Mouse (Mus musculus) ES-Bruce4 (cell line): ENCODE data around the gene Ttll1. TPM values are rescaled to one million over a fixed set of nuclear protein-coding genes. Genes with fewer than 3 reads are reported as not detected.
A peak's percentile ranks its signal among the peaks of the same experiment; 100 is the strongest.
"Not testable (repeated sequence)": the region's sequence is repeated elsewhere in the genome, so short reads cannot be mapped to it uniquely, and the experiment has no call there.

Source experiments
- H3K27ac ChIP-seq: 2 replicates; pipeline ENCODE4 v1.5.1; 2012; ENCODE audit warnings: low read length, inconsistent platforms; ENCODE audit not compliant: insufficient read depth
- H3K27me3 ChIP-seq: 2 replicates; pipeline ENCODE4 v1.6.1; 2012; ENCODE audit warnings: mild to moderate bottlenecking, low read length, inconsistent platforms; ENCODE audit not compliant: control insufficient read depth, poor library complexity, insufficient read depth, severe bottlenecking
- H3K36me3 ChIP-seq: 2 replicates; pipeline ENCODE4 v1.6.1; 2012; ENCODE audit warnings: inconsistent platforms, mild to moderate bottlenecking, low read length, moderate library complexity; ENCODE audit not compliant: control insufficient read depth, poor library complexity, insufficient read depth, severe bottlenecking
- H3K4me1 ChIP-seq: one replicate; pipeline ENCODE4 v1.8.1; 2011; ENCODE audit warnings: low read length; ENCODE audit not compliant: control insufficient read depth, insufficient read depth
- H3K4me3 ChIP-seq: 2 replicates; pipeline ENCODE4 v1.5.1; 2011; ENCODE audit warnings: low read depth, mild to moderate bottlenecking, low read length
- H3K9ac ChIP-seq: 2 replicates; pipeline ENCODE4 v1.6.1; 2012; ENCODE audit warnings: low read depth, mild to moderate bottlenecking, inconsistent platforms; ENCODE audit not compliant: poor library complexity, severe bottlenecking
- H3K9me3 ChIP-seq: replicated peaks from 2 replicates; pipeline ENCODE4 v1.6.1; 2012; ENCODE audit warnings: mild to moderate bottlenecking, low read length, inconsistent platforms; ENCODE audit not compliant: control insufficient read depth, poor library complexity, insufficient read depth, severe bottlenecking
- CTCF ChIP-seq: IDR thresholded peaks from one replicate; pipeline ENCODE4 v1.8.1; 2011; ENCODE audit warnings: low read depth, low read length
- EP300 ChIP-seq: IDR thresholded peaks from 2 replicates; pipeline ENCODE4 v1.6.1; 2011; ENCODE audit warnings: low read depth, low read length; ENCODE audit not compliant: insufficient read depth
- POLR2A ChIP-seq: IDR thresholded peaks from one replicate; pipeline ENCODE4 v1.8.1; 2011; ENCODE audit warnings: low read length; ENCODE audit not compliant: insufficient read depth
- polyA plus RNA-seq: library from polyadenylated mRNA; stranded (reverse); fragments of >200 nt; gene quantifications from 2 replicates; pipeline ENCODE4 v1.2.4, GENCODE M21; 2011; ENCODE audit warnings: low read depth; ENCODE audit not compliant: missing spikeins, insufficient read depth, insufficient read length

Gene Ttll1
- polyA plus RNA-seq, 1 experiment = 13.6 TPM

DNA sequence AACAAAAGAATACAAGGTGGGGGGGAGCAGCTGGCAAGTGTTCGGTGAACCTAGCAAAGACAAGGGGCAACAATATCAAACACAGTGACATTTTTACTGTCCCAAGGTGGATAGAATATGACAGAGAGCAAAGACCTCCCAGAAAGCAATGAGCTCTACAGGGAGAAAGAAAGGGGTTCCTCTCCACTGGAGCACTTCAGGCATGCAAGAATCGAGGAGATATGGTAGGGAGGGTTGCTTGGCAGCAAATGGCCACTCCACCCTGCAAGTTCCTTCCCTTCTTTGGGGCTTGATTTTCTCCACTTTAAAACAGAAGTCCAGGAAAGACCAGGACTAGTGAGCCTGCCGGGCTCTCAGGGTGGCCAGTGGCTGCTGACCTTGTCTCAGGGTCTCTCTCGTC lies 44.4 kb downstream of the Ttll1 start:
- Histone ChIP-seq H3K4me3 (no peak overlapping the region), H3K27me3 (no peaks in the 10 kb centered on the region), H3K9me3 (no peaks in the 10 kb centered on the region), H3K9ac (no peak overlapping the region), H3K36me3 (no peaks in the 10 kb centered on the region), H3K4me1 (no peaks in the 10 kb centered on the region), H3K27ac (no peak overlapping the region)
- no peak for TF ChIP-seq POLR2A

DNA sequence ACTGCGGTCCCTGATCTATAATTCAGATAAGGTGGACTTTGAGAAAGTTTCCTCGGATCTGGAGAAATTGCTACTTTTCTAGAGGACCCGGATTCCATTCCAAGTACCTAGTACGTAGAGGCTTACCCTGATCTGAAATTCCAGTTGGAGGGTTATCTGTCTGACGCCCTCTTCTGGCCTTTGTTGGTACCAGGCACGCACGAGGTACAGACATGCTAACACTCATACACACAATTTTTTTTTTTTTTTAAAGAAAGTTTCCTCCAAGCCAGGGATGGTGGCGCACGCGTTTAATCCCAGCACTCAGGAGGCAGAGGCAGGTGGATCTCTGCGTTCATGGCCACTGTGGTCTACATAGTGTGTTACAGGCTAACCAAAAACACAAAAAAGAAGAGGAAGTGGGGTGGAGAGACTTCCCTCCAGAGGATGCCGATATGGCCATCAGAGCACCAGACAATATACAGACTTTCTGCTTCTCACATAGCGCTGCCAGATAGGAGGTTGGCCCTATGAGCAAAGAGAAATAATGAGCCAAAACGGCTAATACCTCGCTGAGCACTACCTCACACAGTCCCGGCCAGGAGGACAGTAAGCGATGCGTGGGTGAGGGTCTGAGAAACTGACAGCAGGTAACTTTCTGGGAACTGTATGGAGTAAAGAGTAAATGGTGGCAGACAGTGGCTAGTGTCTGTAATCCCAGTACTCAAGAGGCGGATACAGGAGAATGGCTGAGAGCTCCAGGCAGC lies 45.6 kb downstream of the Ttll1 start:
- H3K4me3 ChIP-seq = no peak overlapping the region

DNA sequence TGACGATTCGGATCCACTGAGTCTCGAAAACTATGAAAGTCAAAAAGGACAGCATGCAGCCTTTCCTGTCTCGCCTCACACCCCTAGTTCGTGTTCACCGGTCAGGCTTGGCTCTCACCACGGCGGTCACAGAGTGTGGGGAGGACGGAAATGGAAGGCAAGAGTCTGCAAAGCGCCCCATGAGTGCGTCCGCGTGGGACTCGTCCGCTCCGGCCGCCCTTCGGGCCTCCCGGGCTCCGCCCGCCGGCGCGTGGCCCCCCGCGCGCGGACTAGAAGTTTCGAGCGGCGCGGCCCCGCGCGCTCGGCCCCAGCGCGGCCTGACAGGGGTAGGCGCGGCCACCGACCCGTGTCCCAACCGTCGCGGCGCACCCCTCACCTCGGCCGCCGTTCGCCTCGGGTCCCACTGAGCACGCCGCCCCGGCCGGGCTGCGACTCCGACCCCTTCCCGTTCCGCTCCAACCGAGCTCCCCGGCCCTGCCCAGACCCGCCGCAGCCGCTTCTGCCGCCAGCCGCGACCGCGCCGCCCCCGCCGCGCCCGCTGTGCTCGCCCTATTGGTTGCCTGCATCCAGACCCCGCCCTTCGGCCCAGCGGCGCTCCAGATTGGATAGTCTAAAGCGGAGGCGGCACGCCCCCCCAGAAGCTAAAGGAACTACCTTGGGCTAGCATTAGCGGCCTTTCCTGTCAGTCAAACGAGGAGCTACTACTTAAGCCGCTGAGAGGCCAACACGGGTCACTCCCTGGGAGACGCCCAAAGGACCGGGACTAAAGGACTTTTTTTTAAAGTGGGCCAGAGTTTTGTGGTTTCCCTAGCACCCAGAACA lies 46.4 kb downstream of the Ttll1 start, which contains the start of gene Pacsin2:
Gene Pacsin2, minus strand, starts transcription at position 524 of the 822 bp plus-strand sequence.
- H3K27me3 ChIP-seq = no peaks in the 10 kb centered on the region
- H3K9me3 ChIP-seq = no peaks in the 10 kb centered on the region
- no peaks in the 10 kb centered on the region for H3K36me3 ChIP-seq
- no peak for TF ChIP-seq POLR2A
- no peak for TF ChIP-seq EP300
- TF ChIP-seq CTCF = no peak
- no peak within 1 kb of the TSS for H3K27ac ChIP-seq
- peak within 1 kb of the TSS; percentile 72 for H3K4me3 ChIP-seq
- peak within 1 kb of the TSS; percentile 87 for H3K9ac ChIP-seq
- no peaks in the 10 kb centered on the region for H3K4me1 ChIP-seq

More for the DNA sequence above, 45.6 kb downstream of the Ttll1 start:
- no peaks in the 10 kb centered on the region for H3K9me3 ChIP-seq
- no peaks in the 10 kb centered on the region for H3K27me3 ChIP-seq
- no peaks in the 10 kb centered on the region for H3K36me3 ChIP-seq
- TF ChIP-seq CTCF (peak; percentile 10), EP300 (no peak)
- no peaks in the 10 kb centered on the region for H3K4me1 ChIP-seq
- H3K9ac ChIP-seq = no peak overlapping the region
- no peak overlapping the region for H3K27ac ChIP-seq

DNA sequence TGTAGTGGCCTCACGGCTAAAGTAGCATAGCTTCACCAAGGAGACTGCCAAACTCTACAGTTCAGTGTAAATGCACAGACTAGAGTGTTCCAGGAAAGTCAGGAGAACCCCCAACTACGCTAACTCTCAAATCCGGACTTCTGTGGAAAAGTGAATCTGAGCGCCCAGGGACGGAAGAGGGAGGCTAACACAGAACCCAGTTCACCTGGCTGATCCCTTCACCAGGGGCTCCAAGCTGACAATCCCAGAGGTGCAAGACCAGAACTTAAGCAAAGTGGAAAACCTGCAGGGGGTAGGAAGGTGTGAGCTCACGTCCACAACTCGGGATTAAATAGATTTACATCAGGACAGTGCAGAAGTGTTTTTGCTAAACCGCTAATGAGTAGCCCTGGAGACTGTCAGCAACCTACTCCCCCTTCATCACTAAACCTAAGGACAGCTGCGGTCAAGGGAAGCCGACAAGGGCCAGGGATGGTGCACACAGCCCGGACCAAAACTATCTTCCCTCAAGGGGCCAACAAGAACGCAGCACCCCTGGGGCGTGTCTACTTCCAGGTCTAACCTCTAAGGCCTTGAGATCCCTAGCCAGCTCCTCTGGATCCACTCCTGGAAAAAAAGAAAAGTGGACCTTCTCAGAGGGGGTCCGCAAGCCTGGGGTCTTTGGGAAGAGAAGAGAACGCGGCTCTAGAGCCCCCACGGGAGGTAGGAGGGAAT lies 47.2 kb downstream of the Ttll1 start:
- H3K9ac ChIP-seq = peak overlapping the region; percentile 87
- no peaks in the 10 kb centered on the region for H3K9me3 ChIP-seq
- no peak overlapping the region for H3K27ac ChIP-seq
- no peaks in the 10 kb centered on the region for H3K36me3 ChIP-seq
- peak overlapping the region; percentile 72 for H3K4me3 ChIP-seq
- TF ChIP-seq POLR2A (no peak), CTCF (no peak), EP300 (no peak)
- H3K4me1 ChIP-seq = no peaks in the 10 kb centered on the region
- no peaks in the 10 kb centered on the region for H3K27me3 ChIP-seq

DNA sequence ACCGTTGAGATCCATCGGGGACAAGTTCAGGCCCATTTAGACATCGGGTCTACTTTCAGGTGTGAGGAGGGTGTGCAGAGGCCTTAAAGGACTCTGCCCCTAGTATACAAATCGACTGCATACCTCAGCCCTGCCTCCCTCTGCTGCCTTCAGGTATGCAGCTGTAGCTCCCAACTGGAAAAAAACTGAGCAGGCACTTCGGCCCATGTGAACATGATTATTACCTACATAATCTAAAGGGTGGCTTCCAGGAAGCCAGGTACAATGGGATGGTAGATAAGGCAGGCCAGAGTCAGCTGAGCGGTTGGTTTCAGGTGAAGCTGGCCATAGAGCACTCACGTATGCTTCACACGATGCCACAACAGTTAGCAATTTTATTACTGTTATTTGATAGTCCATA lies 48.3 kb downstream of the Ttll1 start:
- H3K9me3 ChIP-seq, H3K36me3 ChIP-seq, H3K27me3 ChIP-seq, H3K27ac ChIP-seq, H3K9ac ChIP-seq, H3K4me1 ChIP-seq, H3K4me3 ChIP-seq: not testable (repeated sequence)

DNA sequence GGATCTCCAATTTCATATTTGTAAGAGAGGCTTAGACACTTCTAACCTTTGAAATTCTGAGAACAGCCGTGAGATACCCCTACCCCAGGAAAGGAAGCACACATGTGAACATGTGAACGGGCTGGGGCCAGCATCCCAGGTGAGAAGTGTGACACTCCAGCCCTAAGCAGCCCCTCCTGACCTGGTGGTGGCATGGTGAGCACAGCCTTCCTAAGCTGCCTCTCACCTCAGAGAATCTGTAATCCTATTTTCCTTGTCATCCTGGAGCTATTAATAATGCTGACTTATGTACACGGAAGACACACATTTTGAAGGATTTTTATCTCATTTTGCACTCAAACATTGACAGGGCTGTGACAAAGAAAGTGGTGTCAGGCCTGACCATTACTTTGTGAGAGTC lies 49.8 kb downstream of the Ttll1 start:
- Histone ChIP-seq H3K4me3 (no peak overlapping the region), H3K9ac (no peak overlapping the region), H3K27me3 (no peaks in the 10 kb centered on the region), H3K9me3 (no peaks in the 10 kb centered on the region), H3K27ac (no peak overlapping the region), H3K36me3 (no peaks in the 10 kb centered on the region), H3K4me1 (no peaks in the 10 kb centered on the region)
- no peak for TF ChIP-seq EP300
- no peak for TF ChIP-seq POLR2A
- TF ChIP-seq CTCF = no peak
